Mouse (Mus musculus): ENCODE data around the gene Zfand3. TPM values are rescaled to one million over a fixed set of nuclear protein-coding genes. Genes with fewer than 3 reads are reported as not detected.

Gene Zfand3
- polyA plus RNA-seq, 1 experiment from 2014 or later: 59.8 TPM

- Histone ChIP-seq H3K27ac (no peak overlapping the region), H3K4me1 (peaks cover 36% of the 10 kb centered on the region), H3K9me3 (no peaks in the 10 kb centered on the region), H3K36me3 (peaks cover 6% of the 10 kb centered on the region; the same call in 1 of the 2 replicates), H3K4me3 (no peak overlapping the region), H3K27me3 (no peaks in the 10 kb centered on the region), H3K4me2 (no peak overlapping the region), H3K9ac (no peak overlapping the region)
- ATAC-seq (ENCODE audit: borderline replicate concordance, extremely low read depth, low FRiP score, low TSS enrichment): no peak
- 78% methylated on average over 4 of the region's 4 CpGs for WGBS
Observed at GRCm38 (mm10) chr17:30137115-30137514, 132.6 kb downstream of the Zfand3 start.

GRCm38 (mm10) chr17:30144114-30144513 is 139.6 kb downstream of the Zfand3 start:
- no peak overlapping the region for H3K9ac ChIP-seq
- peaks cover 35% of the 10 kb centered on the region for H3K4me1 ChIP-seq
- H3K27me3 ChIP-seq: no peaks in the 10 kb centered on the region
- H3K27ac ChIP-seq: no peak overlapping the region
- no peaks in the 10 kb centered on the region for H3K9me3 ChIP-seq
- no peaks in the 10 kb centered on the region for H3K36me3 ChIP-seq
- H3K4me3 ChIP-seq: no peak overlapping the region
- no peak overlapping the region for H3K4me2 ChIP-seq
- no peak for ATAC-seq (ENCODE audit: borderline replicate concordance, extremely low read depth, low FRiP score, low TSS enrichment)
- WGBS: 47% methylated on average over 6 of the region's 6 CpGs

GRCm38 (mm10) chr17:30145596-30146149 is 141.1 kb downstream of the Zfand3 start:
- ATAC-seq (ENCODE audit: borderline replicate concordance, extremely low read depth, low FRiP score, low TSS enrichment): no peak
- H3K27me3 ChIP-seq: no peaks in the 10 kb centered on the region
- no peaks in the 10 kb centered on the region for H3K9me3 ChIP-seq
- H3K27ac ChIP-seq: no peak overlapping the region
- peaks cover 30% of the 10 kb centered on the region for H3K4me1 ChIP-seq
- 65% methylated on average over 10 of the region's 10 CpGs for WGBS
- H3K4me2 ChIP-seq: no peak overlapping the region
- H3K36me3 ChIP-seq: no peaks in the 10 kb centered on the region
- no peak overlapping the region for H3K4me3 ChIP-seq
- no peak overlapping the region for H3K9ac ChIP-seq

- Histone ChIP-seq H3K36me3 (no peaks in the 10 kb centered on the region), H3K4me3 (no peak overlapping the region), H3K4me1 (peaks cover 30% of the 10 kb centered on the region), H3K27ac (no peak overlapping the region), H3K4me2 (no peak overlapping the region), H3K9me3 (no peaks in the 10 kb centered on the region), H3K27me3 (no peaks in the 10 kb centered on the region), H3K9ac (no peak overlapping the region)
- WGBS: 64% methylated on average over 7 of the region's 7 CpGs
- no peak for ATAC-seq (ENCODE audit: borderline replicate concordance, extremely low read depth, low FRiP score, low TSS enrichment)
Observed at GRCm38 (mm10) chr17:30146555-30146954, 142.0 kb downstream of the Zfand3 start.

GRCm38 (mm10) chr17:30147897-30148296 is 143.4 kb downstream of the Zfand3 start:
- H3K4me3 ChIP-seq: no peak overlapping the region
- H3K27me3 ChIP-seq: no peaks in the 10 kb centered on the region
- H3K4me2 ChIP-seq: no peak overlapping the region
- no peaks in the 10 kb centered on the region for H3K9me3 ChIP-seq
- no peak overlapping the region for H3K9ac ChIP-seq
- ATAC-seq (ENCODE audit: borderline replicate concordance, extremely low read depth, low FRiP score, low TSS enrichment): no peak
- peaks cover 30% of the 10 kb centered on the region for H3K4me1 ChIP-seq
- H3K27ac ChIP-seq: 0 out of 2 replicates have a peak overlapping the region, but pooled peaks have one; percentile 0
- H3K36me3 ChIP-seq: no peaks in the 10 kb centered on the region
- 29% methylated on average over 1 of the region's 1 CpGs for WGBS

GRCm38 (mm10) chr17:30148320-30148719 is 143.8 kb downstream of the Zfand3 start:
- WGBS: 68% methylated on average over 6 of the region's 6 CpGs
- Histone ChIP-seq H3K27ac (no peak overlapping the region), H3K27me3 (no peaks in the 10 kb centered on the region), H3K4me1 (peaks cover 30% of the 10 kb centered on the region), H3K4me2 (no peak overlapping the region), H3K9ac (no peak overlapping the region), H3K36me3 (no peaks in the 10 kb centered on the region), H3K9me3 (no peaks in the 10 kb centered on the region), H3K4me3 (no peak overlapping the region)
- no peak for ATAC-seq (ENCODE audit: borderline replicate concordance, extremely low read depth, low FRiP score, low TSS enrichment)

GRCm38 (mm10) chr17:30149911-30150310 is 145.4 kb downstream of the Zfand3 start:
- 91% methylated on average over 6 of the region's 6 CpGs for WGBS
- Histone ChIP-seq H3K4me1 (peaks cover 28% of the 10 kb centered on the region), H3K4me3 (no peak overlapping the region), H3K27me3 (no peaks in the 10 kb centered on the region), H3K9me3 (no peaks in the 10 kb centered on the region), H3K4me2 (no peak overlapping the region), H3K27ac (no peak overlapping the region), H3K36me3 (no peaks in the 10 kb centered on the region), H3K9ac (no peak overlapping the region)
- ATAC-seq (ENCODE audit: borderline replicate concordance, extremely low read depth, low FRiP score, low TSS enrichment): no peak

- Histone ChIP-seq H3K4me2 (no peak overlapping the region), H3K36me3 (no peaks in the 10 kb centered on the region), H3K27ac (no peak overlapping the region), H3K4me1 (peaks cover 11% of the 10 kb centered on the region), H3K9me3 (no peaks in the 10 kb centered on the region), H3K9ac (no peak overlapping the region), H3K27me3 (no peaks in the 10 kb centered on the region), H3K4me3 (no peak overlapping the region)
- 52% methylated on average over 4 of the region's 4 CpGs for WGBS
- no peak for ATAC-seq (ENCODE audit: borderline replicate concordance, extremely low read depth, low FRiP score, low TSS enrichment)
Observed at GRCm38 (mm10) chr17:30154144-30154543, 149.6 kb downstream of the Zfand3 start.

GRCm38 (mm10) chr17:30154861-30155260 is 150.3 kb downstream of the Zfand3 start:
- H3K27me3 ChIP-seq: no peaks in the 10 kb centered on the region
- no peak overlapping the region for H3K27ac ChIP-seq
- peaks cover 11% of the 10 kb centered on the region for H3K4me1 ChIP-seq
- 53% methylated on average over 1 of the region's 1 CpGs for WGBS
- ATAC-seq (ENCODE audit: borderline replicate concordance, extremely low read depth, low FRiP score, low TSS enrichment): no peak
- H3K9me3 ChIP-seq: no peaks in the 10 kb centered on the region
- no peaks in the 10 kb centered on the region for H3K36me3 ChIP-seq
- no peak overlapping the region for H3K9ac ChIP-seq
- H3K4me2 ChIP-seq: no peak overlapping the region
- no peak overlapping the region for H3K4me3 ChIP-seq

GRCm38 (mm10) chr17:30155411-30155925 is 150.9 kb downstream of the Zfand3 start:
- 0 out of 2 replicates have a peak overlapping the region, but pooled peaks have one; percentile 15 for H3K27ac ChIP-seq
- WGBS: 70% methylated on average over 7 of the region's 7 CpGs
- no peak for ATAC-seq (ENCODE audit: borderline replicate concordance, extremely low read depth, low FRiP score, low TSS enrichment)

GRCm38 (mm10) chr17:30158419-30159108 is 154.0 kb downstream of the Zfand3 start:
- 76% methylated on average over 10 of the region's 10 CpGs for WGBS
- H3K27ac ChIP-seq: no peak overlapping the region

More at GRCm38 (mm10) chr17:30155411-30155925, 150.9 kb downstream of the Zfand3 start:
- H3K4me3 ChIP-seq: no peak overlapping the region
- no peak overlapping the region for H3K9ac ChIP-seq
- no peaks in the 10 kb centered on the region for H3K27me3 ChIP-seq
- peaks cover 11% of the 10 kb centered on the region for H3K4me1 ChIP-seq
- H3K9me3 ChIP-seq: no peaks in the 10 kb centered on the region
- H3K4me2 ChIP-seq: no peak overlapping the region
- no peaks in the 10 kb centered on the region for H3K36me3 ChIP-seq

GRCm38 (mm10) chr17:30159341-30159740 is 154.8 kb downstream of the Zfand3 start:
- peaks cover 11% of the 10 kb centered on the region for H3K4me1 ChIP-seq
- no peak overlapping the region for H3K27ac ChIP-seq
- no peak overlapping the region for H3K4me2 ChIP-seq
- H3K36me3 ChIP-seq: no peaks in the 10 kb centered on the region
- WGBS: 52% methylated on average over 5 of the region's 5 CpGs
- no peak overlapping the region for H3K4me3 ChIP-seq
- H3K9me3 ChIP-seq: no peaks in the 10 kb centered on the region
- H3K27me3 ChIP-seq: no peaks in the 10 kb centered on the region
- ATAC-seq (ENCODE audit: borderline replicate concordance, extremely low read depth, low FRiP score, low TSS enrichment): no peak
- H3K9ac ChIP-seq: no peak overlapping the region

More at GRCm38 (mm10) chr17:30158419-30159108, 154.0 kb downstream of the Zfand3 start:
- Histone ChIP-seq H3K9me3 (no peaks in the 10 kb centered on the region), H3K4me3 (no peak overlapping the region), H3K9ac (no peak overlapping the region), H3K27me3 (no peaks in the 10 kb centered on the region), H3K4me2 (no peak overlapping the region), H3K4me1 (peaks cover 11% of the 10 kb centered on the region), H3K36me3 (no peaks in the 10 kb centered on the region)
- ATAC-seq (ENCODE audit: borderline replicate concordance, extremely low read depth, low FRiP score, low TSS enrichment): no peak

All from lung, embryonic 15.5 days (tissue).